In the genomic region with DNA sequence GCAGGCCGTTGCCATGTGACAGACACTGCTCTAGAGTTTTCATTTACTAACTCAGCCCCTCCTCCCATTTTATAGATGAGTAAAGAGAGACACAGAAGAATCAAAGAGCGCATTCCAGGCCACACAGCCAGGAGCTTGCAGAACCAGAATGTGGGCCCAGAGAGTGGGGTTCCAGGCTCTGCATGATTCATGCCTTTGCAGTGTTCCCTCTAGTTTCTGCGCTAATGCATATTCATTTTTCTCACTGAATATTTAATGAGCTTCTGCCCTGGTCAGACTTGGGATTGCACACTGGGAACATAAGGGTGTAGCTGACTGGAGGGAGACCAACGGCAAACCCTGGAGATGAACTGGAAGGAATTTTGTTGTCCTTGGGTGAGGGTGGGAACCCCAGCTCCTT, we compare ENCODE assay signal across 17 mouse cellular contexts. TPM values are rescaled to one million over a fixed set of nuclear protein-coding genes. Genes with fewer than 3 reads are reported as not detected.
A peak's percentile ranks its signal among the peaks of the same experiment; 100 is the strongest.
DNase-seq lines count a peak whose midpoint lies in the region; ATAC-seq and TF ChIP-seq lines count a peak whose summit lies in the region.
"Had no signal": no experiment of that assay in that cellular context is flagged by ENCODE, and none has a peak within 500 bp of the region (broad histone marks: within the 10 kb centered on the region; RNA-seq: fewer than 3 reads in every experiment).

No protein-coding gene starts in this region.

- H3K4me1 ChIP-seq in forebrain, embryonic 16.5 days (replicated peaks; ENCODE audit: control insufficient read depth, insufficient read depth, low read length): 0 out of 2 replicates have a peak, but pooled peaks cover 2% of the 10 kb centered on the region
- H3K4me1 ChIP-seq in forebrain, embryonic 10.5 days: 0 out of 2 replicates have a peak, but pooled peaks cover 3% of the 10 kb centered on the region
- H3K4me1 ChIP-seq: embryonic facial prominence, embryonic 12.5 days; heart, embryonic 12.5 days; intestine, embryonic 15.5 days had no signal

- no peak overlapping the region for H3K4me3 ChIP-seq in forebrain, embryonic 16.5 days (replicated peaks; ENCODE audit: low read length)
- H3K4me3 ChIP-seq in forebrain, embryonic 10.5 days: no peak overlapping the region
- no peak overlapping the region for H3K4me3 ChIP-seq in layer of hippocampus, adult 2 months
- H3K4me3 ChIP-seq: embryonic facial prominence, embryonic 12.5 days; heart, embryonic 12.5 days; hindbrain, embryonic 13.5 days; intestine, embryonic 15.5 days had no signal

- H3K9ac ChIP-seq in forebrain, embryonic 16.5 days (replicated peaks; ENCODE audit: low read depth, low read length): no peak overlapping the region
- H3K9ac ChIP-seq: embryonic facial prominence, embryonic 12.5 days; heart, embryonic 12.5 days; hindbrain, embryonic 13.5 days; intestine, embryonic 15.5 days had no signal

- H3K4me2 ChIP-seq in forebrain, embryonic 16.5 days (ENCODE audit: low read length): no peak overlapping the region
- H3K4me2 ChIP-seq: embryonic facial prominence, embryonic 12.5 days; heart, embryonic 12.5 days; hindbrain, embryonic 13.5 days; intestine, embryonic 15.5 days had no signal

- 78% methylated on average over 4 of the region's 4 CpGs for WGBS in forebrain, embryonic 16.5 days
- WGBS in forebrain, embryonic 10.5 days: 90% methylated on average over 4 of the region's 4 CpGs

- 0 out of 2 replicates have a peak, but pooled peaks have one; percentile 55 for ATAC-seq in forebrain, embryonic 16.5 days
- ATAC-seq: intestine, embryonic 15.5 days had no signal

- no peaks in the 10 kb centered on the region for H3K27me3 ChIP-seq in forebrain, embryonic 16.5 days (replicated peaks; ENCODE audit: control insufficient read depth, insufficient read depth, low read length)
- no peaks in the 10 kb centered on the region for H3K27me3 ChIP-seq in forebrain, embryonic 10.5 days (ENCODE audit: poor library complexity, severe bottlenecking)
- H3K27me3 ChIP-seq: embryonic facial prominence, embryonic 12.5 days; heart, embryonic 12.5 days; hindbrain, embryonic 13.5 days; intestine, embryonic 15.5 days had no signal

- no peak for TF ChIP-seq CTCF in layer of hippocampus, adult 2 months (conservative IDR thresholded peaks at IDR 0.05)

- DNase-seq in forebrain, embryonic 10.5 days (ENCODE audit: extremely low spot score, low spot score): no peak
- DNase-seq in layer of hippocampus, adult 2 months (ENCODE audit: low spot score in 2 of 2): peak in 1 of 2 experiments; percentile 58
- DNase-seq in layer of hippocampus, adult 9-11 months: no peak
- peak; percentile 81 for DNase-seq in right cerebral cortex, adult 18-20 months
- no peak for DNase-seq in right cerebral cortex, postnatal 14 days
- DNase-seq in telencephalon, adult 2 months (ENCODE audit: low read depth, low spot score): peak; percentile 58
- DNase-seq in cerebellum, adult 11-12 months: no peak
- DNase-seq: adrenal gland, adult 2 months; adrenal gland, postnatal 25 days; cerebellum, adult 8-10 months; cerebellum, postnatal 14 days; gastrocnemius, postnatal 14 days had no signal

- H3K36me3 ChIP-seq in forebrain, embryonic 16.5 days (ENCODE audit: control insufficient read depth, insufficient read depth): no peaks in the 10 kb centered on the region
- no peaks in the 10 kb centered on the region for H3K36me3 ChIP-seq in forebrain, embryonic 10.5 days (replicated peaks)
- H3K36me3 ChIP-seq: embryonic facial prominence, embryonic 12.5 days; heart, embryonic 12.5 days; hindbrain, embryonic 13.5 days; intestine, embryonic 15.5 days had no signal

- no peaks in the 10 kb centered on the region for H3K9me3 ChIP-seq in forebrain, embryonic 16.5 days (ENCODE audit: control insufficient read depth, low read length)
- H3K9me3 ChIP-seq in forebrain, embryonic 10.5 days: no peaks in the 10 kb centered on the region
- H3K9me3 ChIP-seq: embryonic facial prominence, embryonic 12.5 days; heart, embryonic 12.5 days; hindbrain, embryonic 13.5 days; intestine, embryonic 15.5 days had no signal

- H3K27ac ChIP-seq in forebrain, embryonic 16.5 days (ENCODE audit: low read length): no peak overlapping the region
- H3K27ac ChIP-seq in forebrain, embryonic 10.5 days: no peak overlapping the region
- peak overlapping the region; percentile 64; the same call in 1 of the 2 replicates for H3K27ac ChIP-seq in layer of hippocampus, adult 2 months
- H3K27ac ChIP-seq: embryonic facial prominence, embryonic 12.5 days; hindbrain, embryonic 13.5 days; intestine, embryonic 15.5 days had no signal

RNA-seq across cellular contexts. Expression of a gene that starts 55.2 kb away (rescaled TPM):
- polyA plus RNA-seq in forebrain, embryonic 16.5 days (2015; fragmentation: Nextera tagmentation; extraction: Ambion mirVana): 2,124 and 2,140 TPM in 2 replicates
- polyA plus RNA-seq in forebrain, embryonic 10.5 days (2016; fragmentation: Nextera tagmentation; extraction: Ambion mirVana): 1,249 and 1,251 TPM in 2 replicates
- total RNA-seq in layer of hippocampus, adult 2 months (2021): 1,000 to 10,000 TPM; 2,009 to 2,049 TPM

Comparison
In these comparisons a context has a peak if more than half of its experiments do, and no peak if none do; other contexts are left out.
1. DNase-seq: peak in right cerebral cortex, adult 18-20 months (single experiment) and telencephalon, adult 2 months (single experiment); none in forebrain, embryonic 10.5 days (single experiment), layer of hippocampus, adult 9-11 months (single experiment), right cerebral cortex, postnatal 14 days (single experiment) and cerebellum, adult 11-12 months (single experiment).